Mouse (Mus musculus) hindbrain, embryonic 15.5 days (tissue): ENCODE measurements at regions not wholly inside any gene's neighbourhood (a gene's known extent, or its start where the extent isn't known, plus 50 kb on each side); places are given as distances from the start of the nearest gene placed in this dataset.

ENCODE experiments used
- ATAC-seq: fragments of 200-750 bp; cut with Nextera tagmentation; 2 replicates; pipeline ENCODE4 v1.8.0; 2017; ENCODE audit warnings: low read depth, moderate number of reproducible peaks, moderate TSS enrichment; ENCODE audit not compliant: low FRiP score
- H3K27ac ChIP-seq: fragments of 300-500 bp; sonication (generic); replicated peaks from 2 replicates; pipeline ENCODE4 v1.5.1; 2015; ENCODE audit warnings: mild to moderate bottlenecking, inconsistent platforms
- H3K27me3 ChIP-seq: fragments of 300-500 bp; sonication (generic); 2 replicates; pipeline ENCODE4 v1.6.1; 2015; ENCODE audit warnings: control low read depth, inconsistent platforms
- H3K36me3 ChIP-seq: fragments of 300-500 bp; sonication (generic); 2 replicates; pipeline ENCODE4 v1.6.1; 2015; ENCODE audit warnings: control low read depth, inconsistent platforms
- H3K4me1 ChIP-seq: fragments of 300-500 bp; sonication (generic); replicated peaks from 2 replicates; pipeline ENCODE4 v1.6.1; 2015; ENCODE audit warnings: control low read depth, inconsistent platforms
- H3K4me2 ChIP-seq: fragments of 300-500 bp; sonication (generic); 2 replicates; pipeline ENCODE4 v1.6.1; 2015; ENCODE audit warnings: moderate library complexity, mild to moderate bottlenecking, inconsistent platforms
- H3K4me3 ChIP-seq: fragments of 300-500 bp; sonication (generic); 2 replicates; pipeline ENCODE4 v1.5.1; 2015; ENCODE audit warnings: mild to moderate bottlenecking, inconsistent platforms
- H3K9ac ChIP-seq: fragments of 300-500 bp; sonication (generic); 2 replicates; pipeline ENCODE4 v1.6.1; 2015; ENCODE audit warnings: inconsistent platforms
- H3K9me3 ChIP-seq: fragments of 300-500 bp; sonication (generic); 2 replicates; pipeline ENCODE4 v1.6.1; 2016; ENCODE audit warnings: control low read depth, inconsistent platforms
- WGBS: fragments of 180-500 bp; shearing (Covaris S2); methylation state at CpG from one replicate; pipeline ENCODE4 v1.1.7; 2015; 5-methylcytosine and 5-hydroxymethylcytosine counted together

DNA sequence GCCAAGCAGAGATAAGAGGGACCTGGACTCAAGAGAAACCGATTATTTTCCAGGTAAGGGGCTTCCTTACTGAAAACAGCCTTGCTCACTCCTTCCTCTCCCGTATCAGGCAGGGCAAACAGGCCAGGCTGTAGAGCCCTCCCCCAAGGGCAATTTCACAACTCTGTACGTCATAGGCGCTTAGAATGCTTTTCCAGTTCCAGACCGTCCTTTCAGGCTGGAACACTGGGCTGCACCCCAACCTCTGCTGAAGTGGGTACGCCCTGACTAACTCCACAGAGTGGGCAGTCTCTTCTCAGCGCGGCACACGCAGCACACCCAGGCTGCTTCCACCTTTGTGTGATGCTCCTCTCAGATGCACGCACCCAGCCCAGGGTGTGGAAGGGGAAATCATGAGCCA is 186.8 kb upstream of the Klf14 start:
- WGBS = 87% methylated on average over 10 of the region's 10 CpGs
- no peak for ATAC-seq
- no peak overlapping the region for H3K4me2 ChIP-seq
- H3K27me3 ChIP-seq = no peaks in the 10 kb centered on the region
- no peak overlapping the region for H3K27ac ChIP-seq
- H3K4me3 ChIP-seq = no peak overlapping the region
- H3K9ac ChIP-seq = no peak overlapping the region
- H3K9me3 ChIP-seq = no peaks in the 10 kb centered on the region
- no peaks in the 10 kb centered on the region for H3K4me1 ChIP-seq
- H3K36me3 ChIP-seq = no peaks in the 10 kb centered on the region

DNA sequence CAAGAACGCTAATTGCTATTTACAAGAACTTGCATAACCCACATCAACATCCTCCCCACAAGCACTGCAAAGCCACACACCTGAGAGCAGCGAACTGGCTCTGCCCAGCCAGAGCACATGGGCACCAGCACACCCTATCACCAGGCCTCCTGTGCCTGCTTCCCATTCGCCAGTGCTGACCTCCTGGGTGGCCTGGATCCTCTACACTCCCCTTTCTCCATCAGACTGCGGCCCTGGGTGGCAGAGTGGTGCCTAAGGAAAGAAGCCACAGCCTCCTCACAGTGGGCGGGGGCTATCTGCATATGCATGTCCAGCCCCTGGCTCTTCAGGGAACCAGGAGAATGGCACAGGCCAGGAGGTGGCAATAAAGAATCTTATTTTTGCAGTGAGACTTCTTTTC is 187.9 kb upstream of the Klf14 start:
- Histone ChIP-seq H3K27ac (no peak overlapping the region), H3K4me1 (no peaks in the 10 kb centered on the region), H3K27me3 (no peaks in the 10 kb centered on the region), H3K4me2 (no peak overlapping the region), H3K36me3 (no peaks in the 10 kb centered on the region), H3K9ac (no peak overlapping the region), H3K9me3 (no peaks in the 10 kb centered on the region), H3K4me3 (no peak overlapping the region)
- WGBS = 44% methylated on average over 5 of the region's 5 CpGs
- no peak for ATAC-seq

DNA sequence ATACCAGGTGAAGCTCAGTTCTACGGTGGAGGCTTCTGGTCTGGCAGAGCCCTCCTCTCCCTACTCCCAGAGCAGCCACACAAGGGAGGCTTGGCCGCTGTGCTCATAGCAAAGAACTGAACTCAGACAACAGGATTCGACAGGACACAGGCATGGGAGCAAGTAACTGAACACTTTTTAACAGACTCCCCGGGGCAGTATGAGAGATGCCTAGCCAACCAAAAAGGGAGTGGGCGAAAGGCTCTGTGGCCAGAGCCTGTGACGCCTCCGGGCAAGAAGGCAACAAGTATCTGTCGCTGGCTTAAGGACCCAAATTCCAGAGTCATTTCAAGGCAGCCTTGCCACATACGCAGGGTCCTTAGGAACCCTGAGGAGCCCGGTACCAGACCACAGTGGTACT is 188.8 kb upstream of the Klf14 start:
- Histone ChIP-seq H3K36me3 (no peaks in the 10 kb centered on the region), H3K4me2 (no peak overlapping the region), H3K9ac (no peak overlapping the region), H3K4me3 (no peak overlapping the region), H3K27ac (no peak overlapping the region), H3K4me1 (no peaks in the 10 kb centered on the region), H3K9me3 (no peaks in the 10 kb centered on the region), H3K27me3 (no peaks in the 10 kb centered on the region)
- 89% methylated on average over 10 of the region's 10 CpGs for WGBS
- no peak for ATAC-seq

DNA sequence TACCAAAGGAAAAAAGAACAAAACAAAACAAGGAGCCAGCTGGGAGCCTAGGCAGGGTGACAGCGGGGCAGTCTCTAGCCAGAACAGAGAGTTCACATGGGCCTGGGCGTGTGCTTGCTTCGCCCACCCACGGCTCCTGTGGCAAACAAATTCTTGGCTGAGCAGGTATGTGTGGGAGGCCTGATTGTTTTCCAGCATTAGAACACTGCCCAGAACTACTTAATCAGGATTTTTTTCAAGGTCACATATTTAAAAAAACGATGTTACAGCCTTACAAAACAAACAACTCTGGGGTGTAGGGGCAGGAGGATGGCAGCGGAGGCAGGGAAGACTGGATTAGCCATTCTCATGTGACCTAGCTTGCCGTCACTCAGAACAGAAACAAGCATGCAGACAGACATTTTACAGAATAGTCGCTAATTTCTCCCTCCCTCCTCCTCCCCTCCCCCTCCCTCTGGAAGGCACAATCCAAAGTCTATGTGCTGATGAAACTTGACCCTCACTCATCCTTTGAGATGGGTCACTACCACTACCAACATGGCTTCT is 189.5 kb upstream of the Klf14 start:
- H3K36me3 ChIP-seq = no peaks in the 10 kb centered on the region
- ATAC-seq = no peak
- 65% methylated on average over 8 of the region's 8 CpGs for WGBS
- no peaks in the 10 kb centered on the region for H3K9me3 ChIP-seq
- no peak overlapping the region for H3K9ac ChIP-seq
- H3K4me1 ChIP-seq = no peaks in the 10 kb centered on the region
- no peaks in the 10 kb centered on the region for H3K27me3 ChIP-seq
- no peak overlapping the region for H3K4me2 ChIP-seq
- no peak overlapping the region for H3K27ac ChIP-seq
- H3K4me3 ChIP-seq = no peak overlapping the region

DNA sequence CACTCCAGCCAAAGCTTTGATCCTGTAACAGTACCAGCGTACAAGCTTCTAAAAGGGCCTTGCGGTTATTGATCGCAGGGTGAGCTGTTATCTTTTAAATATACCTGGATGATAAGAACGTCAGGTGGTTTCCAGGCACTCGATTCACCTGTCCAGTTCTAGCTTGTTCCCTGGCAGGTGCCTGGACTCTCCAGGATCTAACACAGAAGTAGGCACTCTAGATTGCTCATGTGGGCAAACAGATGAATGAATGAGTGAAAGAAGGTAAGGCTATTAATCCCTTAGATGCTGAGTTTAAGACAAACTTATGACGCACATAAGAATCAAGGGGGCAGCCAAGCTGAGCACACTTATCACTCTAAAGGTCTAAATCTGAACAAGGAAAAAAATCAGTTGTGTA is 190.3 kb upstream of the Klf14 start:
- H3K36me3 ChIP-seq = no peaks in the 10 kb centered on the region
- no peak overlapping the region for H3K4me2 ChIP-seq
- H3K9ac ChIP-seq = no peak overlapping the region
- 94% methylated on average over 6 of the region's 6 CpGs for WGBS
- no peaks in the 10 kb centered on the region for H3K27me3 ChIP-seq
- H3K4me3 ChIP-seq = no peak overlapping the region
- no peak overlapping the region for H3K27ac ChIP-seq
- H3K4me1 ChIP-seq = no peaks in the 10 kb centered on the region
- no peaks in the 10 kb centered on the region for H3K9me3 ChIP-seq
- no peak for ATAC-seq

DNA sequence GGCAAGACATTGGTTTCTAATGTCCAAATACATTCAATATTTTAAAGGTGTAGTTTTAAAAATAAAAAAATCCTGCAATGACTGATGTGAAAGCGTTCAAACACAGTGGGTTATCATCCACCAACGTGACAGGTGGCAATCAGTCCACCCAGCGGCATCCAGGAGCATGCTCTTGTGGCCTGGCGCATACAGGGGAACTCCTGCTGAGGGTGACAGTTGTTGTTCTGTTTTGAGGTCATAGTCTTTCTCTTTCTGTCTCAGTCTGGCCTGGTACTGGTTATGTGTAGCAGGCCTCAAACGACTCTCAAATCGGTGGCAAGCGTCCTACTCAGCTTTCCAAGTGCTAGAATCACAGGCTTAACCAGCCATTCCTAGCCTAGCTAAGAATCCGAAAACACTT is 191.5 kb upstream of the Klf14 start:
- Histone ChIP-seq H3K4me2 (no peak overlapping the region), H3K4me1 (no peaks in the 10 kb centered on the region), H3K36me3 (no peaks in the 10 kb centered on the region), H3K4me3 (no peak overlapping the region), H3K9me3 (no peaks in the 10 kb centered on the region), H3K27ac (no peak overlapping the region), H3K9ac (no peak overlapping the region), H3K27me3 (no peaks in the 10 kb centered on the region)
- ATAC-seq = no peak
- 90% methylated on average over 8 of the region's 8 CpGs for WGBS

DNA sequence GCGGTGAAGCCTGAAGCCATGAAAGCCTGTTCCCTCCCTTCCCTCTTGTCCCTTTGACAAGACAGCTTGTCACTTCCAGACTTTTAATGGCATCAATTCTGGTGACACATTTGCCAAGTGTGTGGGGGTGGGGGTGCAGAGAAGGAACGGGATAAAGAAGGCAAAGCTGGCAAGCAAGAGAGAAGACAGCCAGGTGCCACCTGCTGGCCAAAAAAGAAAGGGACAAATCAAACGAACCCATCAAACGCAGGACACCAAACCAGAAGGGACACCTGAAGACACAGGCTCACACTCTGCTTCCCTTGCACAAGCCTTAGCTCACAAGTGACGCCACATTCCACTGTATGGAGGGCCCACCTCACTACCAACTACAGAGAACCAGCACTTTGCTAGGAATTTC is 197.0 kb upstream of the Klf14 start:
- H3K9ac ChIP-seq = no peak overlapping the region
- no peak for ATAC-seq
- peaks cover 9% of the 10 kb centered on the region for H3K4me1 ChIP-seq
- no peaks in the 10 kb centered on the region for H3K9me3 ChIP-seq
- no peaks in the 10 kb centered on the region for H3K27me3 ChIP-seq
- no peak overlapping the region for H3K4me2 ChIP-seq
- H3K27ac ChIP-seq = no peak overlapping the region
- no peaks in the 10 kb centered on the region for H3K36me3 ChIP-seq
- no peak overlapping the region for H3K4me3 ChIP-seq
- WGBS = 28% methylated on average over 5 of the region's 5 CpGs

DNA sequence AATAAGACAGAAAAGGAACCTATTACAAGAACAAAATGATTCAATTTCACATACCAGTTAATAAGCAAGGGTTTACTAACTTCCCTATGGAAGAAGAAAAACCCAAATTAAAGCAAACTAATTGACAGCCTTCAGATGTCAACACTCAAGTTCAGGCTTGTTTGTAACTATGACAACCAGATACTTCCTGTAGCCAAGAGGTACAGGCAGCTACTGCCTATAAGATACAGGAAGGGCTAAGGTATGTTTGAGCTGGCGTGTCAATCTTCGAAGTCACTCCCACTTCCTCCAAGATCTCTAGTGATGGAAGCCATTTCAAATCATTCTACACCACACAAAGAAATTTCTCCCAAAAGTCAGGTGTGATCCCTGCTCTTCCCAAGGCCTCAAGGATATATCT is 198.1 kb upstream of the Klf14 start:
- ATAC-seq = no peak
- WGBS = 99% methylated on average over 2 of the region's 2 CpGs
- Histone ChIP-seq H3K9ac (no peak overlapping the region), H3K9me3 (no peaks in the 10 kb centered on the region), H3K27me3 (no peaks in the 10 kb centered on the region), H3K36me3 (no peaks in the 10 kb centered on the region), H3K4me3 (no peak overlapping the region), H3K4me1 (peaks cover 16% of the 10 kb centered on the region), H3K4me2 (no peak overlapping the region), H3K27ac (no peak overlapping the region)

DNA sequence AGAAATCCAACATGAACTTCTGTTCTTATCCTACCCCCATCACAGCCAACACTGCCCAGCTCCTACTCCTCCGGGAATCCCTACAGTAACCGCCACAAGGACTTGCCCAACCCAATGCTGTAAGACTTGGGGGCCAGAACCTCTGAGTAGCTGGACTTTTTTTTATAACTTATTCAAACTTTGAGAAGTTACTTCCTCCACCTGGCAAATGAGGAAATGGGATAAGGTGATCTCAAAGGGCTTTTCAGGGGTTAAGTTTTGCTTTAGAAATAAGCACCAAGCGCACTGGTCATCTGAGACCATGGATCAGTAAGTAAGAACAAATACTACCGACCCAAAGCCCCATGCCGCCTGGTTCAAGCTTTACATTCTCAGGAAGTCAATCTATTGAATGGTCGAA is 198.6 kb upstream of the Klf14 start:
- H3K9me3 ChIP-seq = no peaks in the 10 kb centered on the region
- H3K4me2 ChIP-seq = no peak overlapping the region
- H3K9ac ChIP-seq = no peak overlapping the region
- H3K4me3 ChIP-seq = no peak overlapping the region
- H3K36me3 ChIP-seq = no peaks in the 10 kb centered on the region
- no peaks in the 10 kb centered on the region for H3K27me3 ChIP-seq
- WGBS = 84% methylated on average over 6 of the region's 6 CpGs
- H3K4me1 ChIP-seq = peaks cover 16% of the 10 kb centered on the region
- ATAC-seq = no peak
- H3K27ac ChIP-seq = no peak overlapping the region

DNA sequence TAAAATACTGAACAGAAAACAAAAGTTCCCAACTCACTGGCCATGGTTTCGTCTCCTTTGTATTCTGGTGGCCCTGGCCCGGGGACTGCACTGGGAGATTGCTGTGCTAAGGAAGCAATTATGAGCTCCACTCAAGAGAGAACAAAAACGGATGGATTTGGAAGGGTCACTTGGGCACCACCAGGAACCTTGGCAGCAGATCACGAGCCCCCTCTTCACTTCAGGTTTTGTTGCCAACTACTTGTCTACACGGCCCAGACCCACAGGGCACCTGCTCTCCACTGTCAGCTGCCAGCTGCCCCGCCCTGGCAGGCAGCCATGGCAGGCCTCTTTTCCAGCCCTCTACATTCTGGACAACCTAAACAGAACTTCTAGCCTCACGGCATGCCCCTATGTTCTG is 199.8 kb upstream of the Klf14 start:
- Histone ChIP-seq H3K4me2 (no peak overlapping the region), H3K9me3 (no peaks in the 10 kb centered on the region), H3K9ac (no peak overlapping the region), H3K4me3 (no peak overlapping the region), H3K27ac (no peak overlapping the region), H3K27me3 (no peaks in the 10 kb centered on the region), H3K4me1 (peaks cover 16% of the 10 kb centered on the region), H3K36me3 (no peaks in the 10 kb centered on the region)
- 46% methylated on average over 7 of the region's 7 CpGs for WGBS
- ATAC-seq = peak; percentile 75

DNA sequence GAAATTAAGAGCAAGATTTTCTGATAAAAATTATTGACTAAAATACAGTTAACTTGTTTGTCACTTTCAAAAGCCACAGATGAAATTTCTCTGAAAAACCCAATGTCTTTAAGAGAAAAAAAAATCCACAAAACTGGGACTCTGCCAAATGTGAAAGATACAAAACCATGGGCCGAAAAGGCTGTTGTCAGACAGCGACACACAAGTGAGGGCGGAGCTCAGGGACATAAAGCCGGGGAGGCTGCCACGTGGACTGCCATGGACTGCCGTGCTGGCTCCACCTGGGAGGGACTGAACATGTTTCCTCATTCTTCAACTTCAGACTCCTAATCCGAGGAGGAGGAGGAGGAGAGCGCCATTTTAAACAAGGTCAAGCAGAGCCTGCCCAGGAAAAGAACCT is 200.4 kb upstream of the Klf14 start:
- Histone ChIP-seq H3K27ac (no peak overlapping the region), H3K4me3 (no peak overlapping the region), H3K27me3 (no peaks in the 10 kb centered on the region), H3K4me2 (no peak overlapping the region), H3K9me3 (no peaks in the 10 kb centered on the region), H3K9ac (no peak overlapping the region), H3K36me3 (no peaks in the 10 kb centered on the region), H3K4me1 (peaks cover 16% of the 10 kb centered on the region)
- no peak for ATAC-seq
- WGBS = 43% methylated on average over 8 of the region's 8 CpGs

DNA sequence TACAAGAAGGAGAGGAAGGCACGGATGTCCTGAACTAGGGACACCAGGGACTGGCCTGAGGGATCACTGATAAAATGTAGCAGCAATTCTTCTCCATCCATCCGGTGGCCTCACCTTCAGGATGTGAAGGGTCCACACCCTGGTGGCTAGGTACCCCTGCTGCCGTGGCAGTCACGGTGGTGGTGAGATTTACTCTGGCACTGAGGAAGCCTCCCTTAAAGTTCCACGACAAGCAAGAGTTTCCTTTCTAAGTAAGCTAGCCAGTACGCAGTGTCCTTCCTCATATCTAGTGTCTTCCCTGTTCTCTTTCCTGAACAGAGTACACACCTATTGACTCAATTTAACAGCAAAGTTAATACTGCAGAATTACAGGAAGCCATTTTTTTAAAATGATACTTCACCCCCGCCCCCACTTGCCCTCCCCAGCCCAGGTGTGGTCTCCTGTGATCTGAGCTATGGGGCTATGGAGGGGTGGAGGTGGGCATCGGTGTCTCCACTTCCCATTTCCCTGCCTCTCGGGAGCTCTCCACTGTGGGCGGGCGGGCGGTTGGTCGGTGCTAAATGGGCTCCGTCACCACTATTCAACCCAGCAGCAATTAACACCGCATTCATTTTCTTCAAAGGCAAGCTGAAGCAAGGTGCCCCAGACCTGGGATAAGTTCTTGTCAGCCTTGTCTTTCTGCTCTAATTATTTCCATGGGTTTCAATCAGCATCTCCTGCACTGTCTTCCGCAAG is 201.2 kb upstream of the Klf14 start:
- no peak overlapping the region for H3K4me2 ChIP-seq
- WGBS = 67% methylated on average over 16 of the region's 16 CpGs
- no peaks in the 10 kb centered on the region for H3K27me3 ChIP-seq

More for the DNA sequence above, 201.2 kb upstream of the Klf14 start:
- Histone ChIP-seq H3K9ac (no peak overlapping the region), H3K4me1 (peaks cover 16% of the 10 kb centered on the region), H3K27ac (no peak overlapping the region), H3K36me3 (no peaks in the 10 kb centered on the region), H3K4me3 (no peak overlapping the region), H3K9me3 (no peaks in the 10 kb centered on the region)
- no peak for ATAC-seq
